Mouse (Mus musculus) central nervous system, embryonic 14 days (tissue): ENCODE measurements around the gene Rcvrn. TPM values are rescaled to one million over a fixed set of nuclear protein-coding genes. Genes with fewer than 3 reads are reported as not detected.

Experiments
- polyA plus RNA-seq: library from polyadenylated mRNA; depleted of rRNA; stranded (reverse); fragments of >200 nt; gene quantifications from 2 replicates; pipeline ENCODE4 v1.2.3, GENCODE M21; 2012; rRNA removed

Rcvrn gene
- polyA plus RNA-seq, result 0.18 and 0.20 TPM in 2 replicates

DNA sequence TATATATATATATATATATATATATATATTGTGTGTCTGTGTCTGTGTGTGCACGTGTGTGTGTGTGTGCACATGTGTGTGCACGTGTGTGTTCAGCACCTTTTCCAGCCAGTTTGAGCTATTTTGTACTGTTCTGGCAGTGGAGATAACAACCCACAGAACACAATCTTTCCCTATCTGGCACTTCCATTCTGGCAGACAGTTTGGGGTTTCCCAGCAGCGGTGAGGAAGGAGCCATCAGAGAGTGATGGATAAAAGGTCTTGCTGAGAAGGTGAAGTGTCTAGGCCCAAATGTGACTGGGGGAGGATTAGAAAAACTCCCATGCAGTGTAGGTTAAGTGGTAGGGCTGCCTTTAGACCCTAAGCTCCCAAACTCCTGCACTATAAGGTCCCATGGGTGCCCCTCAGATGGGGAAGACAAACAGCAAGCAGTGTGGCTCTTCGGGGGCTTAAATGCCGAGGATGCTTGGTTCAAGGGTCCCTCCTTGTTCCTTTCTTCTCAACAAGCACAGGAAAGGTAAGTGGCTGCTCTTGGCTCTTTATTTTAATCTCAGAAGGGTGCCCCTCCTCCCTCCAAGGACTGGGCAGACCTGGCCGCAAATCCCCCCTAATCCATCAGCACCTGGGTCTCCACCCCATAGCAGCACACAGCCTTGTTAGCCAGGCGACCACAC is at the start of gene Rcvrn:
Gene Rcvrn (plus strand): TSS at position 624 of the 674 bp plus-strand sequence.

Other genes starting within 250 kb of the Rcvrn start
- gene Gas7, start 239.9 kb upstream of the Rcvrn start, polyA plus RNA-seq, result 12.1 and 16.3 TPM in 2 replicates
- 0.01 and 0.04 TPM in 2 replicates for gene Glp2r, start 75.8 kb downstream of the Rcvrn start, polyA plus RNA-seq
- gene Gsg1l2, start 79.3 kb downstream of the Rcvrn start, polyA plus RNA-seq, result 0.06 TPM in 1 of 2 replicates, not detected in the other
- 2.0 TPM in 1 of 2 replicates, not detected in the other for gene Dhrs7c, start 102.9 kb downstream of the Rcvrn start, polyA plus RNA-seq
- 1.1 and 1.2 TPM in 2 replicates for gene Usp43, start 226.8 kb downstream of the Rcvrn start, polyA plus RNA-seq